In the genomic region with DNA sequence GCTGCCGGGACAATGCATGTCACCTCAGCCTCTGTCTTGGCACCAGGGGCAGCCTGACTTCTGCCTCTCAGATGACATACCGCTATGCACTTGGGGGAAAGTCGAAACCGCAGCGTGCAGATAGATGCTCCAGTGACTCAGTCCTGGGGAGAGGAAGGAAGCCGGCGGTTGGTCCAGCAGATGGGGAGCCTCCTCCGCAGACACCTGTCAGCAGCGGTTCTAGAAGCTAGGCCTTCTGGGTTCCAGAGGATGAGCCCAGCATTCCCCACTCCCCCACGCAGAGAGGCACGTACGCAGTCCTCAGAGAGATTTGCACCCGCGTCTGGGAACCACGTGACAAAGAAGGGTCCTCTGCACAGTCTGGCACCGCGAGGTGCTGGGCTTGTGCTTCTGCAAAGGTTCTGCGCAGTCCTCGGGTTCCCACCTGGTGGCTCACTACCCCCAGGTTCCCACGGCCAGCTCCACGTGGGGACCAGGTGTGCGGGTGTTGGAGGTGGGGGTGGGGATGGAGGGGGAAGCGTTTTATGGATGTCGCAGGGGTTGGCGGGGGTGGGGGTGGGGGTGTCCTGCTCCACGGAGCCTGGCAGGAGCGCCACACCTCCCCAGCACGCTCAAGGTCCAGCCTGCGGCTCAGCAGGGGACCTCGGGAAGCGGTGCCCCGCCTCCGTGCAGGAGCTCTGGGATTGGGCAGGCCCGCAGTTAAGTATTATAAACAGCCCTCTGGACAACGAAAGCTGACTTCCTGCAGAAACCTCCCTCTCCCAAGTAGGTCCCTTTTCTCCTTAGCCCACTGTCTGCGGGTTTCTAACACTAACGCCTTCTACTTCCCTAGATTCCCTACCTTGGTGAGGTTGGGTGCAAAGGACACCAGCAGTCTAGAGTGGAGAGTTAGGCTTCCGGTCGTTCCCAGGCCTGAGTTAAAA, we compare ENCODE assay signal across 8 mouse cellular contexts. TPM values are rescaled to one million over a fixed set of nuclear protein-coding genes. Genes with fewer than 3 reads are reported as not detected.
A peak's percentile ranks its signal among the peaks of the same experiment; 100 is the strongest.
DNase-seq lines count a peak whose midpoint lies in the region; ATAC-seq and TF ChIP-seq lines count a peak whose summit lies in the region.

No protein-coding gene starts in this region.

- no peaks in the 10 kb centered on the region for H3K9me3 ChIP-seq in liver, embryonic 13.5 days (replicated peaks)

- H3K4me3 ChIP-seq in embryonic fibroblast, embryonic 13.5 days (ENCODE audit: insufficient read depth, low read length) = no peak overlapping the region
- H3K4me3 ChIP-seq in liver, embryonic 13.5 days (replicated peaks) = peak overlapping the region; percentile 63

- peaks cover 5% of the 10 kb centered on the region; the same call in 1 of the 2 replicates for H3K4me1 ChIP-seq in embryonic fibroblast, embryonic 13.5 days (ENCODE audit: control insufficient read depth, insufficient read depth, low read length)
- H3K4me1 ChIP-seq in liver, embryonic 13.5 days (replicated peaks) = peaks cover 70% of the 10 kb centered on the region

- DNase-seq in CD4-positive helper T cell, adult 2 months (ENCODE audit: low read depth, low spot score) = peak; percentile 83
- peak; percentile 89 for DNase-seq in adrenal gland, postnatal 14 days
- DNase-seq in heart, postnatal 10 days = peak; percentile 57 to 60
- peak; percentile 92 to 94 for DNase-seq in kidney, postnatal 36 days
- peak; percentile 37 for DNase-seq in liver, embryonic 13.5 days
- DNase-seq in natural killer cell, adult 2 months (ENCODE audit: low spot score in 2 of 2) = peak; percentile 61 to 86
- peak; percentile 87 for DNase-seq in telencephalon, adult 2 months (ENCODE audit: low read depth, low spot score)

- peak overlapping the region; percentile 69 for H3K9ac ChIP-seq in liver, embryonic 13.5 days

- H3K4me2 ChIP-seq in liver, embryonic 13.5 days = peak overlapping the region; percentile 96

- H3K27ac ChIP-seq in embryonic fibroblast, embryonic 13.5 days (ENCODE audit: insufficient read depth, low read length) = no peak overlapping the region
- peak overlapping the region; percentile 78 for H3K27ac ChIP-seq in liver, embryonic 13.5 days

- peak; percentile 49; the same call in 1 of the 2 replicates for TF ChIP-seq POLR2A in embryonic fibroblast, embryonic 13.5 days (IDR thresholded peaks at IDR 0.05; ENCODE audit: low read depth, low read length)

- peak; percentile 71 for ATAC-seq in liver, embryonic 13.5 days (ENCODE audit: low read depth)

- TF ChIP-seq CTCF in embryonic fibroblast, embryonic 13.5 days (IDR thresholded peaks at IDR 0.05; ENCODE audit: borderline replicate concordance, insufficient read depth, low read length) = no peak

- intact Hi-C loops in heart, postnatal 10 days (cut with DNase I) = no loop called here

- no peaks in the 10 kb centered on the region for H3K27me3 ChIP-seq in liver, embryonic 13.5 days

- H3K36me3 ChIP-seq in liver, embryonic 13.5 days = no peaks in the 10 kb centered on the region

- 2% methylated on average over 36 of the region's 39 CpGs for WGBS in liver, embryonic 13.5 days (ENCODE audit: insufficient replicate concordance)

RNA-seq across cellular contexts. Expression of a gene that starts 30.2 kb away (rescaled TPM):
- total RNA-seq in adrenal gland, postnatal 14 days (2021) = 7.2 and 7.6 TPM in 2 replicates
- polyA plus RNA-seq in embryonic fibroblast, embryonic 13.5 days (2011; ENCODE audit: insufficient read length, low read depth, missing spikeins) = 18.4 and 19.2 TPM in 2 replicates
- total RNA-seq in heart, postnatal 10 days (2021) = 1 to 10 TPM; 5.9 to 9.4 TPM
- polyA plus RNA-seq in liver, embryonic 13.5 days (2015; fragmentation: Nextera tagmentation; extraction: Ambion mirVana) = 8.4 and 12.7 TPM in 2 replicates

RNA-seq across cellular contexts. Expression of a gene that starts 35.6 kb away (rescaled TPM):
- total RNA-seq in adrenal gland, postnatal 14 days (2021) = 5.6 and 6.2 TPM in 2 replicates
- 7.0 and 7.1 TPM in 2 replicates for polyA plus RNA-seq in embryonic fibroblast, embryonic 13.5 days (2011; ENCODE audit: insufficient read length, low read depth, missing spikeins)
- 1 to 10 TPM; 4.1 to 6.0 TPM for total RNA-seq in heart, postnatal 10 days (2021)
- 0.32 and 0.86 TPM in 2 replicates for polyA plus RNA-seq in liver, embryonic 13.5 days (2015; fragmentation: Nextera tagmentation; extraction: Ambion mirVana)

Comparison
In these comparisons a context has a peak if more than half of its experiments do, and no peak if none do; other contexts are left out.
1. DNase-seq: peak in every context shown above with its lines; median percentile 93 in kidney, postnatal 36 days; 89 in adrenal gland, postnatal 14 days; 87 in telencephalon, adult 2 months; 83 in CD4-positive helper T cell, adult 2 months; 74 in natural killer cell, adult 2 months; 58 in heart, postnatal 10 days; 37 in liver, embryonic 13.5 days.